8 mouse cellular contexts compared by ENCODE assay signal in the genomic region with DNA sequence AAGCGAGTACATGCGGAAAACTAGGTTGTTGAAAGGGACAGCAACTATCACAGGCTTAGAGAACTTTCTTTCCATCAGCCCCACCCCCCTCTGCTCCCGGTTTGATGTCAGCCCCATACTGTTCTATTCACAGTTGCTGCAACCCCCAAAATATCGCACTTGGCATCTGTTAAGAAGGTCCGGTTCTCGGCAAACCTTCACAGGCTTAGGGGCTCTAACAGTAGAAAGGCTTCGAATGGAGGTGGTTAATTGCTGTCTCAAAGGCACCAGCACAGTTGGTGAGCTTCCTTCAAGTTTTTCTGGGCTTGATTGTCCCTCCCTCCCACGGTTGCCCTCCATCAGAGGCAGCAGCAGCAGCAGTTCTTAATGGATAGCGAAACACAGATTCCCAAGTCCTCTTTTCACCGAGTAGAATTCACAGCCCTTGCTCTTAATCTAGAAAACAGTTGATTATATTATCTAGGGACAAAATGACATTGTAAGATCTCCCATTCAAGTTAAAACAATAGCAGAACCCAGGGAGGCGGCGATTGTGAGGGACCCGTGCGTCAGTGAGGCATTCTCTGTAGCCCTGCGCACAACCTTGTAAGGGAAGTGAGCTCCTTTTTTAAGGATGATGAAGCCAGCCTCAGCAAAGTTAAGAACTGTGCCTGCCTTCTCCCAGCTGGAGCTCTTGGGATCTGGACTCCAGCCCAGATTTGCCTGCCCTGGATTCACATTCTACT.
A peak's percentile ranks its signal among the peaks of the same experiment; 100 is the strongest.
DNase-seq lines count a peak whose midpoint lies in the region; ATAC-seq lines count a peak whose summit lies in the region.

No protein-coding gene starts in this region.

- intact Hi-C loops in left cerebral cortex, postnatal 10 days (cut with DNase I), result no loop called here

- H3K4me2 ChIP-seq in intestine, embryonic 16.5 days (ENCODE audit: low read depth, low read length), result peak overlapping the region; percentile 34
- H3K4me2 ChIP-seq in midbrain, embryonic 11.5 days, result peak overlapping the region; percentile 44

- H3K4me3 ChIP-seq in intestine, embryonic 16.5 days (ENCODE audit: low read length), result peak overlapping the region; percentile 11
- no peak overlapping the region for H3K4me3 ChIP-seq in midbrain, embryonic 11.5 days (ENCODE audit: low read depth, low read length)

- peak overlapping the region; percentile 65 for H3K27ac ChIP-seq in intestine, embryonic 16.5 days (ENCODE audit: low read length)
- peak overlapping the region; percentile 52 for H3K27ac ChIP-seq in midbrain, embryonic 11.5 days (ENCODE audit: low read depth, low read length)

- H3K9me3 ChIP-seq in intestine, embryonic 16.5 days (ENCODE audit: control insufficient read depth, low read length), result no peaks in the 10 kb centered on the region
- no peaks in the 10 kb centered on the region for H3K9me3 ChIP-seq in midbrain, embryonic 11.5 days (ENCODE audit: control insufficient read depth, low read length)

- H3K27me3 ChIP-seq in intestine, embryonic 16.5 days (replicated peaks; ENCODE audit: control insufficient read depth, insufficient read depth, low read length), result no peaks in the 10 kb centered on the region
- no peaks in the 10 kb centered on the region; the same call in 1 of the 2 replicates for H3K27me3 ChIP-seq in midbrain, embryonic 11.5 days (ENCODE audit: control insufficient read depth, insufficient read depth, low read length)

- 16% methylated on average over 15 of the region's 15 CpGs for WGBS in intestine, embryonic 16.5 days
- 2% methylated on average over 15 of the region's 15 CpGs for WGBS in midbrain, embryonic 11.5 days

- no peaks in the 10 kb centered on the region for H3K36me3 ChIP-seq in intestine, embryonic 16.5 days (ENCODE audit: control insufficient read depth, insufficient read depth, low read length)
- no peaks in the 10 kb centered on the region for H3K36me3 ChIP-seq in midbrain, embryonic 11.5 days (ENCODE audit: control insufficient read depth, insufficient read depth, low read length)

- H3K4me1 ChIP-seq in intestine, embryonic 16.5 days (ENCODE audit: control insufficient read depth, insufficient read depth, low read length), result peaks cover 29% of the 10 kb centered on the region
- peaks cover 21% of the 10 kb centered on the region for H3K4me1 ChIP-seq in midbrain, embryonic 11.5 days (ENCODE audit: control insufficient read depth, insufficient read depth, low read length)

- peak overlapping the region; percentile 24; the same call in 1 of the 2 replicates for H3K9ac ChIP-seq in intestine, embryonic 16.5 days (ENCODE audit: low read depth, low read length)
- H3K9ac ChIP-seq in midbrain, embryonic 11.5 days (ENCODE audit: low read length), result peak overlapping the region; percentile 7

- ATAC-seq in intestine, embryonic 16.5 days, result 0 out of 2 replicates have a peak, but pooled peaks have one; percentile 31
- ATAC-seq in midbrain, embryonic 11.5 days (ENCODE audit: low FRiP score), result peak; percentile 68
- no peak for ATAC-seq in activated CD4-positive, CD25-positive, alpha-beta regulatory T cell, adult 4 months

- DNase-seq in ZHBTc4 (ENCODE audit: low read depth, low spot score), result peak; percentile 21
- DNase-seq in cerebellum, postnatal 14 days, result peak; percentile 63 to 69
- peak; percentile 75 to 82 for DNase-seq in frontal cortex, postnatal 36 days (ENCODE audit: low spot score in 2 of 2)
- DNase-seq in left cerebral cortex, postnatal 10 days (ENCODE audit: extremely low spot score in 1 of 2, low spot score in 2 of 2), result peak; percentile 73 to 83
- peak; percentile 93 for DNase-seq in midbrain, embryonic 11.5 days (ENCODE audit: low spot score, missing footprints)
- DNase-seq in telencephalon, adult 2 months (ENCODE audit: low read depth, low spot score), result peak; percentile 85

Comparison
In these comparisons a context has a peak if more than half of its experiments do, and no peak if none do; other contexts are left out.
1. DNase-seq: peak in every context shown above with its lines; median percentile 93 in midbrain, embryonic 11.5 days; 85 in telencephalon, adult 2 months; 78 in frontal cortex, postnatal 36 days; 78 in left cerebral cortex, postnatal 10 days; 66 in cerebellum, postnatal 14 days; 21 in ZHBTc4.